Mouse (Mus musculus) thymus, postnatal 36 days (tissue): ENCODE data around the gene Olfr711.
"Not testable (repeated sequence)": the region's sequence is repeated elsewhere in the genome, so short reads cannot be mapped to it uniquely, and the experiment has no call there.

Experiments
- DNase-seq, 2 experiments: peaks; one replicate each; pipeline ENCODE4 v3.0.0; 2022; ENCODE audit warnings: mixed read lengths in 2 of 2

The Olfr711 gene

DNA sequence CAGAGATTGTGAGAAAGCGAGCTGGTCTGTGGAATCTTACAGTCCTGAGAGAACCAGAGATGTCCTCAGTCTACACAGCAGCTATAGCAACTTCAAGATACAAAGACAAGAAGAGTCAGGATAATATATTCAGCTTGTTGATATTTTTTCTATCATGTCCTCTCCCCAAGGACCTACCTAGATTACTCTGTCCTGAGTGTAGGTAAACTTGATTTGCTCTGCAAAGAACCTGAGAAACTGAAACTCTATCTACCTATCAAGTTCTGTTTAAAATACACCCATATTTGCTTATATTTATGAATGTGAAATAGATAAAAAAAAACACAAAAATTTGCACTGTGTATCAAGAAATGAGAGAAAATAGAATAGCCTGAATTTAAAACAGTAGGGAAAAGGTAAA is at the start of gene Olfr711:
Olfr711 (minus strand) TSS at position 101 of the 400 bp plus-strand sequence.
- no peak for DNase-seq

DNA sequence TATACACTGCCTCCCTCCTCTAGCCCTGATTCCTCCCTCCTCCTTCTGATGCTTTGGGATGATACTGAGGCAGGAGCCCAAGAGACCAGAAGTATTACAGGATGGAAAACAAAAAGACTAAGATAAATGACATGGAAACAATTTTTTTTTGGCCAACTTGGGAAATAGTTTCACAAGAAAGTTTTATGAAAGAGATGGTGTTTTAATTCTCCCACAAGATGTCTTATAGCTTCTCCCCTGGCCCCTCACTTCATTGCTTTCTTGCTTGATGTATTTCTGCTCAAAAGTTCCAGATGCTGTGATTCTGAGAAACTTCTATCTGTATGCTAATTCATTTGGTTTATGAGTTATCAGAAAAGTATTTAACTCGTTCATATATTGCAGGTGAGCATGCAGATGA is 30.7 kb upstream of the Olfr711 start, which contains the start of gene Olfr2:
Olfr2 (minus strand) TSS at position 101 of the 400 bp plus-strand sequence.
- no peak for DNase-seq

DNA sequence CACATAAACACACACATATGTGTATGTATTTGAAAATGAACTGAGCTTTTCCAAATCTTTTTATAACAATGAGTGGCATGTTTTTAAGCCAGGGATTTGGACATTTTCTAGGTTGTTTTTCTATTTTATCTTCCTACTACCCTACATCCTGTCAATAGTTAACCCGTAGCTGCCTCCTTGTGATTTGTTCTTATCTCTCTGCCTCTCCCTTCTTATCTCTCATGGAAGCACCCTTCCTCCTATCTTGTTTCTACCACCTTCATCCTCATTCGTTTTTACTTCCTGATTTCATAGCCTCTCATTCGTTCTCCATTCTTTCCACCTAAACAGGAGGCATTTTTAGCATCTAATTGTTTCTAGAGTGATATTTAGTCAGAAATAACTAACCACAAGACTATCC is 28.9 kb upstream of the Olfr711 start:
- DNase-seq: no peak

DNA sequence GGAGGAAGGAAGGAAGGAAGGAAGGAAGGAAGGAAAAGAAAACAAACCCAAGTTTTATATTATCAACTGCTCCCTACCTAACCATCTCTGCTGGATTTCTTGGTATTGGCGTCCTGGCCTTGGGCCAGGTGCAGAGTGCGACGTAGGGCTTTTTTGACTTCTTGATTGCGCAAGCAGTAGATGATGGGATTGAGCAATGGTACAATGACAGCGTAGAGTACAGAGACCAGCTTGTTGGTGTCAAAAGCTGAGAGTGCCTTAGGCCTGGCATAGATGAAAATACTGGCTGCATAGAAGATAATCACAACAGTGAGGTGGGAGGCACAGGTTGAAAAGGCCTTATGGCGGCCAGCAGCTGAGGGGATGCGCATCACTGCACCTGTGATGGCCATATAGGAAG is 25.5 kb upstream of the Olfr711 start:
- no peak for DNase-seq

DNA sequence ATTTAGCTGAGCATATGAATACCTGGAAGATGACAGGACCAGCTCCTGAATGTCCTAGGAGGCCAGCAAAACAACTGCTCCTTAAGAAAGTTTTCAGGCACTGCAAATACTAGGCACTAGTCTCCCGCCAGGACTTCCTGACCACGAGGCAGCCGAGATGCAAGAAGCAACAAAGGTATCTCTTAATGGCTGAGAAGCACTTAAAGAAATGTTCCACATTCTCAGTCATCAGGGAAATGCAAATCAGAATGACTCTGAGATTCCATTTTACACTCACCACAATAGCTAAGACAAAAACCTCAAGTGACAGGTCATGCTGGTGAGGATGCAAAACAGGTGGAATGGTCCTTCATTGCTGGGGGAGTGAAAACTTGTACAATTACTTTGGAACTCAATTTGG is 10.0 kb upstream of the Olfr711 start:
- DNase-seq: no peak

DNA sequence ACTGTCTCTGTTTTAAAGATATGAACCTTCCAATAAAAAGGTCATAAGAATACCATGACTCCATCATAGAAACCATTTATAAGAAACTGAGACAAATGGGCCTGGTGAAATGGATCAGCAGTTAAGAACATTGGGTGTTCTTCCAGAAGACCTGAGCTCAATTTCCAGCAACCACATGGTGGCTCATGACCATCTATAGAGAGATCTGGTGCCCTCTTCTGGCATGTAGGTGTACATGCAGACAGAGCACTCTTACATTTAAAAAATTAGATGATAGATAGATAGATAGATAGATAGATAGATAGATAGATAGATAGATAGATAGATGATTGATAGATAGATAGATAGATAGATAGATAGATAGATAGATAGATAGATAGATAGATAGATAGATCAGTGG is 7.8 kb downstream of the Olfr711 start:
- DNase-seq: not testable (repeated sequence)

DNA sequence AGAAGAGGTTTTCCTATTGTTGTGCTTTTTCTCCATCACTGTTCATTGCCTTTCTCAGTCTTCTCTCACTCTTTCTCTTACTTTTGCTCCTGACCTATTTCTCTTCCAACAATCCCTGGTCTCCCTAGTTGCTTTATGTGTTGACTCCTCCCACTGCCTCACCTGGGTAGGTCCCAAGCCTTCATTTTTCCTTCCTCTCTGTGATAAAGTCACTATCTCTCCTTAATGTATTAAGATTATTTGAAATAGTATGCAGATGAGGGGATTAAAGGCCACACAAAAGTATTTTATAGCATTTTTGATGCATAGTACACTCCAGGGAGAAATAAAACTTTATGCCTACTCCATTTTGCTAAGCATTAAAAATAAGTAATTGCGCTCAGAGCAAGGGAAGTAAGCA is 11.4 kb downstream of the Olfr711 start, which contains the start of gene Olfr6:
Olfr6 (minus strand) TSS at position 101 of the 400 bp plus-strand sequence.
- no peak for DNase-seq

DNA sequence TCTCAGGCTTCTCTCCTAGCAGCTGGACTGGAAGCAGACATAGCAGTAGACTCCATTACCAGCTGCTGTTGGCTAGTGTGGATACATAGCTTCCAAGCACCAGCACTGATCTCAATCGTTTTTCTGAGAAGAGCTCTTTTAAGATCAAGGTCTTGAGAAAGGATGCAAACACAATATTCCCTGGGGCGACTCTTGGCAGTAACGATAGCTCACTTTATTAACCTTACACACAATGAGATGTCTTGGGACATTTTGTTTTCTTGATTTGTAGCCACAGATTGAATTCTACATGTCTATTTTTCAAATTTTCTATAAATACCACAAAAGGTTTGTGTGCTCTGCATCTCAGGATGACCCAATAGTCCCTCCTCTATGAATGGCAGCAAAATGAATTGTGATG is 27.0 kb downstream of the Olfr711 start, which contains the start of gene Olfr710:
Olfr710 (minus strand) TSS at position 101 of the 400 bp plus-strand sequence.
- no peak for DNase-seq

DNA sequence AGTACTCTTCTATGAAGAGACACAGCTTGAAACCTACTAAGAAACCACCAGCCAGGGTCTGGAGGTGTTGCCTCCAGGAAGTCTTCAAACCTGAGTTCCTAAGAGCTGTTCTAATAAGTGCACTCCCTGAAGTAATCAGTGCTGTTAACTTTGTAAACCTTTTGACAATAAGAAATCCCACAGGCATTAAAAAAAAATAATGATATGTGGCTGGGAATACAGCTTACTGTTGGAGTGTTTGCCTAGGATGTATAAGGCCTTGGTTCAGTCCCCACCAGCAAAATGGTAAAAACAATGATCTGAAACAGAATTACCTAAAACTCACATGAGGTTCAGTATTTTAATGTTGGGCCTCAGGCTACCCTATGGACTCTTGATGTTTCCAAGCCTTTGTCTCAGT is 43.1 kb downstream of the Olfr711 start, which contains the start of gene Olfr709-ps1:
Olfr709-ps1 (minus strand) TSS at position 101 of the 400 bp plus-strand sequence.
- no peak for DNase-seq

DNA sequence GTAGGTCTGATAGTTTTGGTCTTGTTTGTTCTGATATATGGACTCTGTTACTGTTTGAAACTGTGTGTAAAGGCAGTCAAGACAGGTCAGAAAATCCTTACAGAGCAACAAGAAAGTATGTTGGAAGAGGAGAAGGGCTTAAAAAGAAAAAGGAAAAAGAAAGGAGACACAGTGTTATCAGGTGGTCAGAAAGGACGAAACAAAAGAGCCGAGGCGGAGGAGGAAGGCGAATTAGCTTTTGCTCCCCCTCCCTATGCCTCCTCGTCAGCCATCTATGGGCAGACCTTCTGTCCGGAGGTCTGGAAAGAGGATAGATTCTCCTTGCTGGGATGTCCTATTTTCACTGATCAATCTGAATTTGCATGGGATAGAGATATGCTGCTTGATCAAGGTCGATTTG is 54.3 kb downstream of the Olfr711 start:
- not testable (repeated sequence) for DNase-seq
